Mouse (Mus musculus) kidney, embryonic 15.5 days (tissue): ENCODE results near the gene Igsf9b. TPM values are rescaled to one million over a fixed set of nuclear protein-coding genes. Genes with fewer than 3 reads are reported as not detected.

Experiments used
- ATAC-seq: fragments of 200-750 bp; cut with Nextera tagmentation; replicated peaks from 2 replicates; pipeline ENCODE4 v1.8.0; 2017; ENCODE audit warnings: moderate TSS enrichment; ENCODE audit not compliant: low FRiP score
- H3K27ac ChIP-seq: fragments of 300-500 bp; sonication (generic); 2 replicates; pipeline ENCODE4 v1.5.1; 2015; ENCODE audit warnings: mild to moderate bottlenecking, inconsistent platforms
- H3K27me3 ChIP-seq: fragments of 300-500 bp; sonication (generic); 2 replicates; pipeline ENCODE4 v1.6.1; 2015; ENCODE audit warnings: inconsistent platforms
- H3K36me3 ChIP-seq: fragments of 300-500 bp; sonication (generic); 2 replicates; pipeline ENCODE4 v1.6.1; 2015; ENCODE audit warnings: inconsistent platforms
- H3K4me1 ChIP-seq: fragments of 300-500 bp; sonication (generic); 2 replicates; pipeline ENCODE4 v1.6.1; 2015; ENCODE audit warnings: inconsistent platforms
- H3K4me2 ChIP-seq: fragments of 300-500 bp; sonication (generic); 2 replicates; pipeline ENCODE4 v1.6.1; 2015; ENCODE audit warnings: moderate library complexity, mild to moderate bottlenecking, inconsistent platforms
- H3K4me3 ChIP-seq: fragments of 300-500 bp; sonication (generic); replicated peaks from 2 replicates; pipeline ENCODE4 v1.5.1; 2015; ENCODE audit warnings: mild to moderate bottlenecking, inconsistent platforms
- H3K9ac ChIP-seq: fragments of 300-500 bp; sonication (generic); 2 replicates; pipeline ENCODE4 v1.6.1; 2015; ENCODE audit warnings: mild to moderate bottlenecking, inconsistent platforms
- H3K9me3 ChIP-seq: fragments of 300-500 bp; sonication (generic); replicated peaks from 2 replicates; pipeline ENCODE4 v1.6.1; 2016; ENCODE audit warnings: inconsistent platforms
- WGBS: fragments of 180-500 bp; shearing (Covaris S2); methylation state at CpG from one replicate; pipeline ENCODE4 v1.1.7; 2015; ENCODE audit warnings: mixed read lengths; 5-methylcytosine and 5-hydroxymethylcytosine counted together
- polyA plus RNA-seq: library from polyadenylated mRNA; unstranded; fragments of >200 nt; fragmentation: Nextera tagmentation; extraction: Ambion mirVana; gene quantifications from 2 replicates; pipeline ENCODE4 v1.2.1, GENCODE M21; 2015

Igsf9b gene
- polyA plus RNA-seq, 1 experiment from 2014 or later, result 2.7 TPM

DNA sequence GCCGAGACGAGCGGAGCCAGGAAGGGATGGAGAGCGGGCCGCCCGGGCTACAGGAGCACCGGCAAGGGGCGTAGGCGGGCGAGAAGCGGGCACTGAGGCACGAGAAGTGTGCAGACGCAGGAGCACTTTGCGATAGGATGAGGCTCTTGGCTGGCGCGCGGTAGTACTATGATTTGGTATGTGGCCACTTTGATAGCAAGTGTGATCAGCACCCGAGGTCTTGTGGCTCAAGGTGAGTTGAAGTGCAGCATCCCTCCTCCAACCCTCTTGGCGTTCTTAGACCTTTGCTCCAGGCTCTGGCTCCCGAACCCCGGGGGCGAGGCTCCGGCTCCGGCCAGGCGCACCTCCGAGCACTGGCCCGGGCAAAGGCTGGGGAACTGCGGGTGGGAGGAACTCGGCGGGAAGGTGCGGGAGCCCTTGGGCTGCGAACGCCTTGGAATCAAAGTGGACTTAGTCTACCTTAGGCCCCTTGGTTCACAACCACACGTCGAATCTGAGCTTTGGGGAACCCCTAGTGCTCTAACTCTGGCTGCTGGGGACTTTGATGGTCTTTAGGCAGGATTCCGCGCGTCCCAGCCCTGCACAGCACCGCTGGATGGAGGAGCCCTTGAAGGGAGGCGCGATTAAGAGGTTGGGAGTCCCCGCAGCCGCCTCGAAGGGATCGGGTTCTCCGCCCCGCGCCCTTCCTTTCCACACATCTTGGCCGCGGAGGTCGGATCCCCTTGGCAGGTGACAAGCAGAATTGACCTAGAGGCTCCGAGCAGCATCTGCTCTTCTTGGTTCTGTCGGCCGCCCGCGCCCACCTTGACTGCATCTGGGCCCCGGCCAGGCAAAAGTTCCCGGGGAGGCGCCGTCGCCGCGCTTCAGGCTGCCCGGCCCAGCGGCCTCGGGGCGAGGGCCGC is 533 bp downstream of the Igsf9b start:
- H3K27ac ChIP-seq, result 0 out of 2 replicates have a peak overlapping the region, but pooled peaks have one; percentile 54
- H3K9me3 ChIP-seq, result no peaks in the 10 kb centered on the region
- under 1% methylated on average over 68 of the region's 68 CpGs for WGBS
- ATAC-seq, result peak; percentile 20
- H3K4me3 ChIP-seq, result peak overlapping the region; percentile 74
- H3K27me3 ChIP-seq, result peaks cover 58% of the 10 kb centered on the region
- peak overlapping the region; percentile 89 for H3K4me2 ChIP-seq
- H3K4me1 ChIP-seq, result peaks cover 35% of the 10 kb centered on the region
- no peaks in the 10 kb centered on the region for H3K36me3 ChIP-seq
- peak overlapping the region; percentile 33 for H3K9ac ChIP-seq

DNA sequence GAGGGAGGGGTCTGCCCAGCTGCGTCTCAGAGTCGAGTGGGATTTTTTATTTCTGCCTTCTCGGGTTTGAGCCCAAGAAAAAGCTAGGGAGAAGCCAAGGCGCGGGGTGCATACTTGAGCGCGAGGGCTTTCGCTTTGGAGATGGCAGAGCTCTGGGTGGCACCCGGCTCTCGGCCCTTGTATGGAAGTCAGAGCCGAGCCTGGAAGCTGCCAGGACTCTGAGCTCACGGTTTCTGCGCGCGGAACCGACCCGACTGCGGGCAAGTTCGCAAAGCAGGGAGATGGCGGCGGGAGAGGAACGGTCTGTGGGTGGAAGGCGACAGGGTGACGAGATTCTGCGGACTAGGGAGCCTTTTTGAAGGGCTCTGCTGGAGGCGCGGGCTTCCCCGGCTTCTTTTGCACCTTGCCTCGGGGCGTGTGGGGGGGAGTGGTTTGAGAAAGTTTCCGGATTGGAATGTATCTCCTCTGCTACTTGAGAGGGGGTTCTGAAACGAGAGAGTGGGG is 1.2 kb downstream of the Igsf9b start:
- H3K4me1 ChIP-seq, result peaks cover 37% of the 10 kb centered on the region
- H3K36me3 ChIP-seq, result no peaks in the 10 kb centered on the region
- peak overlapping the region; percentile 74 for H3K4me3 ChIP-seq
- peak overlapping the region; percentile 89 for H3K4me2 ChIP-seq
- ATAC-seq, result no peak
- H3K9me3 ChIP-seq, result no peaks in the 10 kb centered on the region
- H3K27ac ChIP-seq, result no peak overlapping the region
- H3K9ac ChIP-seq, result peak overlapping the region; percentile 33
- under 1% methylated on average over 32 of the region's 32 CpGs for WGBS
- peaks cover 52% of the 10 kb centered on the region for H3K27me3 ChIP-seq

DNA sequence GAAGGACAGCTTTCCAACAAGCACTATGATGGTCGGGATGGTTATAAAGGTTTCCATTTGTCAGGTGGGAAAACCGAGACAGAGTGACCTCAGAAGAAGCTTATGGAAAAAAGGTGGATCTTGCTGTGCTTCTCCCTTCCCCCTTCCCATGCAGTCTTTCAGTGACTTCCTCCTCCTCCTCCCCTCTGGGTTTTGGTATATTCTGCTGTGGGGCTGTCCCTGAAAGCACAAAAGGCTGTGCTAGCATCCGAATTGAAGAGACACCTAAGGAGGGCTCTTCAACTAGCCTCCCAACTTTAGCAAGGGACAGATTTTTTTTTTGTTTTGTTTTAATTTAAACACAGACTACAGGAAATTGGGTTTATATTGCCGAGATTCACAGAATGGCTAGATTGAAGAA is 1.7 kb downstream of the Igsf9b start:
- Histone ChIP-seq H3K36me3 (no peaks in the 10 kb centered on the region), H3K4me1 (peaks cover 37% of the 10 kb centered on the region), H3K9ac (no peak overlapping the region), H3K4me2 (peak overlapping the region; percentile 89), H3K4me3 (peak overlapping the region; percentile 74), H3K27ac (no peak overlapping the region), H3K27me3 (peaks cover 48% of the 10 kb centered on the region), H3K9me3 (no peaks in the 10 kb centered on the region)
- ATAC-seq, result no peak
- 11% methylated on average over 4 of the region's 4 CpGs for WGBS

DNA sequence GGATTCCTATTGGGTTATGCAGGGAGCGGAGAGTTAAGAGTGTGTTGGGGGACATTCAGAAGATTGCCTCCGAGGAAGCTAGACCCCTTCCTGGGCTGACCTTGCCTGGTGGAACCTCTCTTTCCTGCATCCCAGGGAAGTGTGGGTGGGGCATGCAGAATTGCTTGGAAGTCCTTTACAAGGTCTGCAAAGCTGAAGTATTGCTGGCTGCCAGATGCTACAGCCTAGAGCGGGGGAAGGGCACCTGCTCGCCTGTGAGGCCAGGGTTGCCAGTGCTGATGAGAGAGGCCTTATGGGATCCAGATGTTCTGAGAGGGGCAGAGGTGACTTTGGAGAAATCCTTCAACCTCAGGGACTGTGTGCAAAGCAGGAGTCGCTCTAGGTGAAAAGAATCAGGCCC is 2.5 kb downstream of the Igsf9b start:
- Histone ChIP-seq H3K27me3 (peaks cover 42% of the 10 kb centered on the region), H3K27ac (no peak overlapping the region), H3K4me2 (no peak overlapping the region), H3K9me3 (no peaks in the 10 kb centered on the region), H3K36me3 (no peaks in the 10 kb centered on the region), H3K9ac (no peak overlapping the region), H3K4me1 (peaks cover 37% of the 10 kb centered on the region), H3K4me3 (no peak overlapping the region)
- no peak for ATAC-seq
- 47% methylated on average over 5 of the region's 5 CpGs for WGBS

DNA sequence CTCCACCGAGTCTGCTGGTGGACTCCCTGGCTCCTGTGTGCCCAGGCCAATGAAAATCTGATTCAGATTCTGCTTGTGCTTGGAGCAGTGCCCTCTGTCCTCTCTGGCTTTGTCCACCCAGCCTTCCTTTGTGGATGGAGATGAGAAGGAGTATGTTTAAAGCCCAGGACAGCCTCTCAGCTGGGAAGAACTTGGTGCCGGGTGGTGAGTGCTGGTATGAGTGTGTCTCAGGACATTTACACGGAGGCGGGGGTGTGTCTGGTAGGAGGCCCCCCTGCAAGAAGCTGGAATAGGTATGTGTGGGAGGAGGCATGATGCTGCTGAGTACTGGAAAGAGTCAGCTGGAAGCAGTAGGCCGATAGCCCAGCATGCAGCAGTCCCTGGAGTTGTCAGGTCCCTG is 3.3 kb downstream of the Igsf9b start:
- ATAC-seq, result no peak
- H3K4me1 ChIP-seq, result peaks cover 37% of the 10 kb centered on the region
- H3K27me3 ChIP-seq, result peaks cover 41% of the 10 kb centered on the region
- no peak overlapping the region for H3K4me3 ChIP-seq
- no peaks in the 10 kb centered on the region for H3K36me3 ChIP-seq
- no peak overlapping the region for H3K27ac ChIP-seq
- 43% methylated on average over 5 of the region's 5 CpGs for WGBS
- no peak overlapping the region for H3K9ac ChIP-seq
- H3K4me2 ChIP-seq, result no peak overlapping the region
- H3K9me3 ChIP-seq, result no peaks in the 10 kb centered on the region

DNA sequence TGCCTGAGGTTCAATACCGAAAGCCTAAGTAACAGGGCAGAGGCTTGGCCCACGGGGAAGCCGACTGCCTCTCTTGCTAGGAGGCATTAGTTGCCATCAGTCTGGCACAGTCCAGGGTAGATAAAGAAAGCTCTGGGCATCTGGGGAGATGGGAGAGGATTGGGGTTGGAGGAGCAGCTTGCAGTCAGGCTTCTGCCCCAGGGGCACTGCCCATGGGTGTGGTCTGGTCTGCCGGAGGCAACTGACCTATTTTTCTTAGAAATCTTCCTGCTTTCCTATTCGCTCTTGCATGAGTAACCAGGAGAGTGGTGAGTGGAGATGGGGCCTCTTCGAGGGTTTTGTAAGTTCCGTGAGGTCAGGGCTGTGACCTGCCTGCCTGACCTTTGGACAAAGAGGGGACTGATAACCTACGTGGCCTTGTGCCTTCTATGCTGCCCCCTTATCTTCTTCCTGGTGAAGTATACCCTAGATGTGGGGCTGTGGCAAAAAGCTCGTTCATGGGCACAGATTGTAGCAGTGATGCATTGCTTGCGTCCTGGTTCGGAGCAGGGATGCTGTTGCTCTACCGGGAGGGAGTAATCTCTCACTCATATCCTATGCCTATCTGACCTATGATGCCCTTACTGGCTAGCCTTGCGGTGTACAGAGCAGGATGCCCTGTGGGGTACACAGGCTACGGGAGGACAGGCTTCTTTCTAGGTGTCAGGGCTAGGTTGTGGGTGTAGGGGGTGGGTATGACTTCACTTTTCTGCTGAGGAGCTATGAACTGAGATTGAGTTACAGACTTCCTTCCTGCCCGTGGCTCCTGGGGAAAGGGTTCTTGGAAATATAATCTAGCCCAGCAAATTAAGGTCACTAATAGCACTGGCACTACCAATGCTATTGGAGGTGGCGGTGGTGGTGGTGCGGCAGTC is 4.8 kb downstream of the Igsf9b start:
- H3K4me3 ChIP-seq, result no peak overlapping the region
- H3K27me3 ChIP-seq, result peaks cover 33% of the 10 kb centered on the region
- H3K9ac ChIP-seq, result no peak overlapping the region
- no peaks in the 10 kb centered on the region for H3K9me3 ChIP-seq
- WGBS, result 55% methylated on average over 17 of the region's 17 CpGs
- ATAC-seq, result no peak
- H3K36me3 ChIP-seq, result no peaks in the 10 kb centered on the region
- H3K27ac ChIP-seq, result no peak overlapping the region
- peaks cover 28% of the 10 kb centered on the region for H3K4me1 ChIP-seq
- H3K4me2 ChIP-seq, result no peak overlapping the region

DNA sequence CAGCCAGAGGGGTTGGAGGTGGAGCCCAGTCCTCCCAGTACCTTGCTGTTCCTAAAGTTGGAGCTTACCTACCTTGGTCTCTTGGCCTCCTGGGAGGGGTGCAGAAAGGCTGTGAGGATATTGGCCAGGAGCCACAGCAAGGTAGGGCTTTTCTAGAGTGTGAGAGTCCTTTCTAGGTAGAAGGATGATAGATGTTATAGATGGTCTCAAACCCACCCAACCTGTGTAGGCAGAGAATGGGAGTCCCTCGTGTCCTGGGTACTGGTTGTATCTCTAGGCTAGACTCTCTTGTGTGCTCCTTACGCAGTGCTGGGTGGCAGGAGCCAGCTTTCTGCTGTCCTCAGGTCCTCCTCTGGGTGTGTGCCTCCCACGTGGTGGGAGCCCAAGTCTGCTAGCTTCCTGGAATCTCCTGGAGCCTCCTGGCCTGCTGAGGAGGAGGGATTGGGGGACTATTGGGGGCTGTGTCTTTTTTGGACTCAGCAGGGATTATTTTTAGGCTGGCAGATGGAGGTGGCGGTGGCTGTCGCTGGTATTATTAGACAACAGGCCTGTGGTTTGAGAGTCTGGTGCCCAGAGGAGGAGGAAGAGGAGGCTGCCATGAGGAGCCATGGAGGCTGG is 5.6 kb downstream of the Igsf9b start:
- Histone ChIP-seq H3K9me3 (no peaks in the 10 kb centered on the region), H3K4me3 (no peak overlapping the region), H3K4me1 (peaks cover 25% of the 10 kb centered on the region), H3K27me3 (peaks cover 27% of the 10 kb centered on the region), H3K36me3 (no peaks in the 10 kb centered on the region), H3K9ac (no peak overlapping the region), H3K27ac (no peak overlapping the region), H3K4me2 (no peak overlapping the region)
- ATAC-seq, result no peak
- WGBS, result 71% methylated on average over 5 of the region's 5 CpGs

DNA sequence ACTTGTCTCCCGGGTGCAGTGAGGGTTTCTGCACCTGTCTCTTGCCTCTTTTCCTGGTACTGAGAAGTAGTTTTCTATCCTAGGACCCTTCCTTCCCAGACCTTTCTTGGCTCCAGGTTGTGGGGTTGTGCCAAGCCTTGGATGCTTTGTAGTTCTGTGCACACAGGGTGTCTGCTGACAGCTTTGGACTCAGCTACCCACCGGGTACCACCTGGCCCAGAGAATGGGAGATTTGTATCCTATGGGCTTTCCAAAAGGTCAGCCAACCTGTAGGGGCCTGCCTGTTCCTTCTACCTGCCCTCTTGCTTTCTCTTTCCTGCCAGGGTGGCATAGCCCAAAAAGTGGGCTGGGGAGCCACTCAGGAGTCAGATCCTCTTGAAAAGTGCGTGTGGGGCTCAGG is 6.5 kb downstream of the Igsf9b start:
- no peaks in the 10 kb centered on the region for H3K36me3 ChIP-seq
- WGBS, result 64% methylated on average over 3 of the region's 3 CpGs
- H3K9me3 ChIP-seq, result no peaks in the 10 kb centered on the region
- H3K4me2 ChIP-seq, result no peak overlapping the region
- H3K4me1 ChIP-seq, result peaks cover 16% of the 10 kb centered on the region
- H3K4me3 ChIP-seq, result no peak overlapping the region
- H3K27ac ChIP-seq, result no peak overlapping the region
- no peak overlapping the region for H3K9ac ChIP-seq
- peaks cover 18% of the 10 kb centered on the region for H3K27me3 ChIP-seq
- no peak for ATAC-seq

DNA sequence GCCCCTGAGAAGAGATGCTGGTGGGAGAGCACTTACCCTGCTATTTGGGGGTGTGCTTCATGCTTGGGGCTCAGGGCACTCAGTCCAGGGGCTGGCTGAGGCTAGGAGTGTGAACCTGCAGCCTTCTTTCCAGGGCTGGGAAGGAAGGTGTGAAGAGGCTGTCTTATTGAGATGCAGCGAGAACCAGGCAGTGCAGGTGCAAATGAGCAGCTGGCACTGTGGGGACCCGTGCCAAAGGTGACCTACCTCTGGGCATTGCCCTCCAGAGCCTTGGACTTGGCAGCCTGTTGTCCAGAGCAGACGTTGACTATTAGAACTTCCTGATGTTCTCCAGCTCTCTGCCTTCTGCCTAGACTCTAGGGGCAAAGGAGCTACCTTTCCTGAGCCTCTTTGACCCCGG is 7.6 kb downstream of the Igsf9b start:
- 39% methylated on average over 4 of the region's 4 CpGs for WGBS
- no peaks in the 10 kb centered on the region for H3K9me3 ChIP-seq
- peaks cover 7% of the 10 kb centered on the region for H3K27me3 ChIP-seq
- H3K9ac ChIP-seq, result no peak overlapping the region
- no peak overlapping the region for H3K4me3 ChIP-seq
- H3K4me1 ChIP-seq, result peaks cover 13% of the 10 kb centered on the region; the same call in 1 of the 2 replicates
- ATAC-seq, result no peak
- no peaks in the 10 kb centered on the region for H3K36me3 ChIP-seq
- H3K4me2 ChIP-seq, result no peak overlapping the region
- H3K27ac ChIP-seq, result no peak overlapping the region

DNA sequence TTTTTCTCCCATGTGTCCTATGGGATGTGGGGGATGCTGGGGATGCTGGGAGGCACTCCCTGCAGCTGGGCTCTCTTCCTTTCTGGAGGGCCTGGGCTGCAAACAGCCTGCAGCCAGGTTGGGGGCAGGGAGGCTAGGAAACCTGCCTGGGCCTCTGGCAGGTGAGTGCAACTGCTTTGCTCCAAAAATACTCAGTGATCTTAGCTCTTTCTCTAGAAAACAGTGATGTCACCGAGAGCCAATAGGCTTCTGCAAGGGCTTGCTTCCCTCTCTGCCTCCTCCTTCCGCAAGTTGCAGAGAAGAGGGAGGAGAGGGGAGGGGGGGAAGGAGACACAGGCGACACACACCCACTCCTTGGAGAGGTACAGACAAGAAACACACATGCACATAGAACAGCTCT is 8.3 kb downstream of the Igsf9b start:
- 22% methylated on average over 3 of the region's 3 CpGs for WGBS
- no peak overlapping the region for H3K4me2 ChIP-seq

DNA sequence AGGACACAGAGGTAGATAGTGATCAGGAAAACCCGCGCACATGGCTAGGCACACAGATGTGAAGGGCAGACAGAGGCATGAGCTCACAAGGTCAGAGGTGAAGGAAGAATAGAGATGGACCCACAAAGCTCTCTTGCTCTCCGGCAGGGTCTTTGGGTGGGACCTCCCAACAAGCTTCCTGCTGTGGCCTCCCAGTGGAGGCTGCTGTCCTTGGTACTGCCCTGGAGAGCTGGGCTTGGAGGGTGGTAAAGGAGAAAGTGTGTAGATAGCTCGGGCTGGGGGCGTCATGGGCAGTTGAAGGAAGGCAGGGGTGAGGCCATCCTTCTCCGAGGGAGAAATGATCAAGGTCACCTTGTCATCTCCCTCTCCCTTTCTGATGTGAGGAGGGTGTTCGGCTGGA is 9.0 kb downstream of the Igsf9b start:
- no peaks in the 10 kb centered on the region for H3K36me3 ChIP-seq
- no peak overlapping the region for H3K4me2 ChIP-seq
- 0 out of 2 replicates have a peak, but pooled peaks cover 8% of the 10 kb centered on the region for H3K4me1 ChIP-seq
- H3K9ac ChIP-seq, result no peak overlapping the region
- peaks cover 5% of the 10 kb centered on the region; the same call in 1 of the 2 replicates for H3K27me3 ChIP-seq
- H3K9me3 ChIP-seq, result no peaks in the 10 kb centered on the region
- WGBS, result 31% methylated on average over 7 of the region's 7 CpGs
- H3K27ac ChIP-seq, result no peak overlapping the region
- 0 out of 2 replicates have a peak, but pooled peaks have one; percentile 30 for ATAC-seq
- H3K4me3 ChIP-seq, result no peak overlapping the region

More for the DNA sequence above, 8.3 kb downstream of the Igsf9b start:
- no peak for ATAC-seq
- Histone ChIP-seq H3K9ac (no peak overlapping the region), H3K4me1 (peaks cover 12% of the 10 kb centered on the region; the same call in 1 of the 2 replicates), H3K36me3 (no peaks in the 10 kb centered on the region), H3K27ac (no peak overlapping the region), H3K4me3 (no peak overlapping the region), H3K27me3 (peaks cover 5% of the 10 kb centered on the region; the same call in 1 of the 2 replicates), H3K9me3 (no peaks in the 10 kb centered on the region)
